Mouse (Mus musculus) MEL (cell line): ENCODE measurements around the gene Vps72. TPM values are rescaled to one million over a fixed set of nuclear protein-coding genes. Genes with fewer than 3 reads are reported as not detected.

Experiments
- DNase-seq: peaks from one replicate; pipeline ENCODE4 v3.0.0; 2011; ENCODE audit warnings: low read depth, low spot score
- H3K27ac ChIP-seq: 2 replicates; pipeline ENCODE4 v1.5.1; 2012; ENCODE audit warnings: low read depth, mild to moderate bottlenecking, control low read depth, low read length, moderate library complexity; ENCODE audit not compliant: control insufficient read depth
- H3K27me3 ChIP-seq, 2 experiments: fragments of 150-350 bp in 1 of 2; sonication (generic) in 1 of 2; 2 replicates each; pipeline ENCODE4 v1.6.1; 2012; ENCODE audit warnings: low read length in 2 of 2, mild to moderate bottlenecking in 2 of 2, improper control_type of control experiment in 1 of 2, moderate library complexity in 1 of 2; ENCODE audit not compliant: insufficient read depth in 2 of 2, control insufficient read depth in 1 of 2
- H3K36me3 ChIP-seq, 2 experiments: 2 replicates each; pipeline ENCODE4 v1.6.1; 2012 to 2014; ENCODE audit warnings: low read length in 2 of 2, improper control_type of control experiment in 1 of 2, inconsistent platforms in 1 of 2, mild to moderate bottlenecking in 1 of 2; ENCODE audit not compliant: insufficient read depth in 2 of 2, control insufficient read depth in 1 of 2
- H3K4me1 ChIP-seq, 2 experiments: fragments of 150-350 bp in 1 of 2; sonication (generic) in 1 of 2; 2 replicates each; pipeline ENCODE4 v1.6.1; 2012; ENCODE audit warnings: low read length in 2 of 2, improper control_type of control experiment in 1 of 2, mild to moderate bottlenecking in 1 of 2; ENCODE audit not compliant: insufficient read depth in 2 of 2, control insufficient read depth in 1 of 2
- H3K4me3 ChIP-seq, 2 experiments: fragments of 150-350 bp in 1 of 2; sonication (generic) in 1 of 2; 2 replicates each; pipeline ENCODE4 v1.5.1; 2012; ENCODE audit warnings: low read depth in 2 of 2, low read length in 2 of 2, mild to moderate bottlenecking in 2 of 2, moderate library complexity in 2 of 2, control low read depth in 1 of 2, improper control_type of control experiment in 1 of 2; ENCODE audit not compliant: control insufficient read depth in 1 of 2, insufficient read depth in 1 of 2
- H3K79me2 ChIP-seq: 2 replicates; pipeline ENCODE4 v1.6.1; 2012; ENCODE audit warnings: mild to moderate bottlenecking, low read length, moderate library complexity; ENCODE audit not compliant: control insufficient read depth, poor library complexity, insufficient read depth
- H3K9ac ChIP-seq: 2 replicates; pipeline ENCODE4 v1.6.1; 2012; ENCODE audit warnings: low read depth, mild to moderate bottlenecking, control low read depth, low read length, moderate library complexity; ENCODE audit not compliant: control insufficient read depth, poor library complexity, severe bottlenecking
- H3K9me3 ChIP-seq: fragments of 150-350 bp; sonication (generic); replicated peaks from 2 replicates; pipeline ENCODE4 v1.6.1; 2012; ENCODE audit warnings: mild to moderate bottlenecking, low read length, improper control_type of control experiment, moderate library complexity; ENCODE audit not compliant: insufficient read depth
- BHLHE40 ChIP-seq: IDR thresholded peaks from 2 replicates; pipeline ENCODE4 v1.6.1; 2012; ENCODE audit warnings: low read depth, mild to moderate bottlenecking, inconsistent platforms, low read length, improper control_type of control experiment, borderline replicate concordance
- CHD1 ChIP-seq: IDR thresholded peaks from 2 replicates; pipeline ENCODE4 v1.6.1; 2012; ENCODE audit warnings: low read depth, mild to moderate bottlenecking, inconsistent platforms, low read length, improper control_type of control experiment
- EP300 ChIP-seq, 2 experiments: IDR thresholded peaks; 2 replicates each; pipeline ENCODE4 v1.6.1; 2011; ENCODE audit warnings: improper control_type of control experiment in 2 of 2, low read length in 2 of 2, low read depth in 1 of 2, mild to moderate bottlenecking in 1 of 2
- GABPA ChIP-seq: IDR thresholded peaks from 2 replicates; pipeline ENCODE4 v1.6.1; 2012; ENCODE audit warnings: low read depth, mild to moderate bottlenecking, inconsistent platforms, low read length, improper control_type of control experiment, moderate library complexity
- GATA1 ChIP-seq: IDR thresholded peaks from 2 replicates; pipeline ENCODE4 v1.6.1; 2011; ENCODE audit warnings: low read depth, low read length, improper control_type of control experiment
- KAT2A ChIP-seq: conservative IDR thresholded peaks from 2 replicates; pipeline ENCODE4 v1.6.1; 2012; ENCODE audit warnings: low read depth, low read length, improper control_type of control experiment, inconsistent platforms
- MXI1 ChIP-seq: IDR thresholded peaks from 2 replicates; pipeline ENCODE4 v1.6.1; 2011; ENCODE audit warnings: mild to moderate bottlenecking, low read depth, low read length, improper control_type of control experiment
- MYB ChIP-seq: IDR thresholded peaks from 2 replicates; pipeline ENCODE4 v1.6.1; 2011; ENCODE audit warnings: mild to moderate bottlenecking, low read depth, low read length, improper control_type of control experiment
- MYC ChIP-seq: IDR thresholded peaks from 2 replicates; pipeline ENCODE4 v1.6.1; 2011; ENCODE audit warnings: low read depth, mild to moderate bottlenecking, low read length, improper control_type of control experiment, moderate library complexity
- RCOR1 ChIP-seq: IDR thresholded peaks from 2 replicates; pipeline ENCODE4 v1.6.1; 2012; ENCODE audit warnings: low read depth, mild to moderate bottlenecking, inconsistent platforms, low read length, improper control_type of control experiment
- SIN3A ChIP-seq: IDR thresholded peaks from 2 replicates; pipeline ENCODE4 v1.6.1; 2012; ENCODE audit warnings: low read length, improper control_type of control experiment, inconsistent platforms
- SMC3 ChIP-seq: IDR thresholded peaks from 2 replicates; pipeline ENCODE4 v1.6.1; 2011; ENCODE audit warnings: low read depth, low read length, improper control_type of control experiment
- TAL1 ChIP-seq: IDR thresholded peaks from 2 replicates; pipeline ENCODE4 v1.6.1; 2012; ENCODE audit warnings: mild to moderate bottlenecking, inconsistent platforms, low read length, moderate library complexity, mixed read lengths
- TBP ChIP-seq: IDR thresholded peaks from 2 replicates; pipeline ENCODE4 v1.8.0; 2011; ENCODE audit warnings: low read depth, low read length, improper control_type of control experiment
- ZMIZ1 ChIP-seq: IDR thresholded peaks from 2 replicates; pipeline ENCODE4 v1.6.1; 2012; ENCODE audit warnings: low read depth, mild to moderate bottlenecking, inconsistent platforms, low read length, improper control_type of control experiment, moderate library complexity
- ZNF384 ChIP-seq: IDR thresholded peaks from 2 replicates; pipeline ENCODE4 v1.6.1; 2012; ENCODE audit warnings: low read depth, mild to moderate bottlenecking, inconsistent platforms, low read length, improper control_type of control experiment
- polyA plus RNA-seq, 2 experiments: library from polyadenylated mRNA; stranded (reverse) in 1 of 2; unstranded in 1 of 2; fragments of >175 nt in 1 of 2; fragments of >200 nt in 1 of 2; gene quantifications; 2 replicates each; pipeline versions ENCODE4 v1.2.1 to v1.2.4; 2012; ENCODE audit warnings: low replicate concordance in 2 of 2, low read depth in 1 of 2; ENCODE audit not compliant: insufficient read length in 2 of 2, insufficient read depth in 1 of 2, missing spikeins in 1 of 2
- total RNA-seq: library from RNA; depleted of rRNA; stranded (reverse); fragments of 300-350 nt; gene quantifications from 2 replicates; pipeline ENCODE4 v1.2.3, GENCODE M21; 2012

The Vps72 gene
- total and polyA plus RNA-seq, 3 experiments, result 128 to 416 (median 266) TPM

DNA sequence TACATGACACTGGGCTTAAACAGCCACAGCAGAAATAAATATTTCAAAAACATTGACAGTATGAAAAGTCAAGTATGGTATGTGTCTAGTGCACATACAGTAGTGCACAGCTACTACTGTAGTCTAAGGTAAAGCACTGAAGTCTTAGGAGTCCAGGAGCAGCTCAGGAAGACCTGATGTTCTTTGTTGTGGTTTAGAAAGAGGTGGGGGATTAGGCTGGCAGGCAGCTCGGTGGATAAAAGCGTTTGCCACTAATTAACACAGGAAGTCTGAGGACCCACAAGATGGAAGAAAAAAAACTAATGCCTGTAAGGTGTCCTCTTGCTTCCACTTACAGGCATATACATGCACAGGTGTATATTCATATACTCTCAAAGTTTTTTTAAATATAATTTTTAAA, 10.0 kb upstream of the Vps72 start:
- Histone ChIP-seq H3K4me1 (peaks cover 14% of the 10 kb centered on the region in 2 experiments), H3K27ac (no peak overlapping the region), H3K4me3 (no peak overlapping the region)
- DNase-seq, result no peak
- TF ChIP-seq CHD1 (no peak), SMC3 (no peak), EP300 (IDR thresholded peaks at IDR 0.05; ENCODE audit: low read depth in 1 of 2, low read length in 2 of 2) (no peak), GABPA (no peak), BHLHE40 (no peak), MYC (no peak), ZMIZ1 (no peak), TBP (no peak)
- TF ChIP-seq, all 39 proteins: peak for 0
- Histone ChIP-seq H3K36me3 (peaks cover 39 to 44% of the 10 kb centered on the region in 2 experiments), H3K79me2 (peaks cover 60% of the 10 kb centered on the region), H3K9me3 (no peaks in the 10 kb centered on the region), H3K27me3 (no peaks in the 10 kb centered on the region), H3K9ac (no peak overlapping the region)

DNA sequence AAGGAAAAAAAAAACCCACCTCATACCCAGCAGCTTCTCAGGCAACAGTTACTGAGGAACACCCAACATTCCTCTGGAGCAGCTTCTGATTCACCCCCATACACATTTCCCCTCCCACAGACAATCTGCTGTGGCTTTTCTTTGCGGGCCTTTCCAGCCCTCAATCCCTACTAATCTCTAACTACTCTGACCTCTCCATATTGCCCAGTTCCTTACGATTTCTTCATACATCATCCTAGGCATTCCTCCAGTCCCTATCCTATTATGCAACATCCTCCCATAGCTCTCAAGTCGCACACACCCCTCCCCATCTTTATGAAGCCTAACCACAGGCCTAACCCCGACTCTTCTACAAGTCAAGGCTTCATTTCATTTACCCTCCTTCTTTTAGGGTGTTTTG, 5.7 kb upstream of the Vps72 start:
- Histone ChIP-seq H3K9ac (peak overlapping the region; percentile 65), H3K4me3 (peak overlapping the region; percentile 56 to 71), H3K9me3 (no peaks in the 10 kb centered on the region), H3K27me3 (no peaks in the 10 kb centered on the region), H3K36me3 (peaks cover 26 to 44% of the 10 kb centered on the region in 2 experiments), H3K4me1 (peaks cover 14 to 24% of the 10 kb centered on the region in 2 experiments), H3K79me2 (peaks cover 51% of the 10 kb centered on the region), H3K27ac (peak overlapping the region; percentile 35)
- TF ChIP-seq MXI1 (no peak), MYB (no peak), KAT2A (no peak), RCOR1 (no peak), ZNF384 (no peak), SIN3A (no peak)
- DNase-seq, result no peak

DNA sequence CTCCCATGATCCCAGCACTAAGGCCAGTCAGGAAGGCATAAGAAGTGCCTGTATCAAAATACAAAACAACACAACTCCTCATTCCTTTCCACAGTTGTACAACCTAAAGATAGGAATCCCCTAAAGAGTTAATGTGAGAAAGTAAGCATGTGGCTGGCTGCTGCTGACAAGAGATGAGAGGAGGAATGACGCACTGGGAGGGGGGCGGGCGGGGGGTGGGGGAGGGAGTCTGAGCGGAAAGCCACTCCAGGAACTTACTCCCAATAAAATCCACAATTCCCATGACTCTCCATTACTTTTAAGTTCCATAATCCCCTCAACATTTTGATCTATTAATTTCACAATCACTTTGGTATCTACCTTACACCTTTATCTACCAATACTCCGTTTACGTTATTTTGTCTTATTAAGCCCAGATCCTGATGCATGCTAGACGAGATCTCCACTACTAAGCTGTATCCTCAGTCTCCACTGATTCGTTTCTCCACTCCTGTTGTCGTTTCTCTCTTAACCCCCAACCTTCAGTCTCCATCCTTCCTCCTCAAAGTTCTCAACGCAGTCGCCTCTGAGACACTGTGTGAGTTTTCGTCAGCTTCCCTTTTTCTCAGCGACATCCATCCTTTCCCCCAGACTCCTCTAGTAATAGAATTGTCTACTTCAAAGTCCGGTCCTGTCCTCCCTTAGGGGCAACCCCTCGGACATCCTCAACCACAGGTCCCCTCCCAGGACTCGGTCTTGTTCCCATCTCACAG, 5.1 kb upstream of the Vps72 start:
- Histone ChIP-seq H3K9ac (peak overlapping the region; percentile 73), H3K27me3 (no peaks in the 10 kb centered on the region), H3K4me1 (peaks cover 12 to 24% of the 10 kb centered on the region in 2 experiments), H3K4me3 (peak overlapping the region; percentile 71), H3K79me2 (peaks cover 48% of the 10 kb centered on the region), H3K9me3 (no peaks in the 10 kb centered on the region), H3K27ac (peak overlapping the region; percentile 77), H3K36me3 (peaks cover 19 to 40% of the 10 kb centered on the region in 2 experiments)
- 0 out of 2 replicates have a peak, but pooled peaks have one; percentile 20 for TF ChIP-seq TAL1
- TF ChIP-seq GATA1, result peak; percentile 13; the same call in 1 of the 2 replicates
- no peak for TF ChIP-seq SMC3
- DNase-seq, result peak; percentile 87
